Mouse (Mus musculus) heart, adult 8-10 months (tissue): ENCODE data around the gene Vegfb. TPM values are rescaled to one million over a fixed set of nuclear protein-coding genes. Genes with fewer than 3 reads are reported as not detected.

ENCODE experiments used
- DNase-seq: peaks from one replicate; pipeline ENCODE4 v3.0.0; 2022; ENCODE audit warnings: low spot score
- total RNA-seq, 4 experiments: library from RNA; stranded (reverse); gene quantifications; 2 replicates each; pipeline ENCODE4 v1.2.4; 2022

Gene Vegfb
- 100 to 1,000 TPM; 488 to 525 (median 495) TPM for total RNA-seq

DNA sequence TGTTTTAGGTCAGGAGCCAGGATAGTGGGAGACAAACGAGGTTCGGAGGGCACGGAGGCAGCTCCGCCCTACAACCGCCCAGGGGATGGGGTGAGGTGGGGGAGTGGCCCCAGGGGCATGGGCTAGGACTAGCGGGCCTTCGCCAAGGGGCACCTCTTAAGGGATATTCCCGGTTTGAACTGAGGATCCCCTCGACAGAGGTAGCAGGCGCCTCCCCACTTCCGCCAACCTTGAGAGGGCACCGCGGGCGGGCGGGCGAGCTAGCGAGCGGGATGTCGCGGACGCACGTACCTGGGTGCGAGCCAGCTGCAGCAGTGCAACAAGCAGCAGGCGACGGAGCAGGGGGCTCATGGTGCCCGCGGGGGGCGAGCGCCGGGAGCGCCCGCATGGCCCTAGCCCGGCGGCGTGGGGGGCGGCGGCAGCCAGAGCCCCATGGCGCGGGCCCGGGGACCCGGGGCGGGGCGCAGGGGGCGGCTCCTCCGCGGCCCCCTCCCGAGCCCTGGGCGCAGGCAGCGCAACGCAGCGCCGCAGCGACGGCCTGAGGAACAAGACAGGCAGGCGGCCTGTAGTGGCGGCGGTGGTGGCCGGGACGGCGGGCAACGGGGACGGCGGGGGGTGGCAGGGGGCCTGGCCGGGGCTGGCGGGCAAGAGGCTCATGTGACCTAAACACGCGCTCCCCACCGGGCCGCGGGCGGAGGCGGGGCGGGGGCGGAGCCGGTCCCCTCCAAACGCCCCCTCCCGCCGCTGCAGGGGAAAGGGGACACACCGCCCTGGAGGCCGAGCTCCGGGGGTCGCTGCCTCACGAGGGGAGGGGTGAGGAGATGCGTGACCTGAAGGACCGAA, at the start of gene Vegfb:
Vegfb (minus strand) TSS at position 591 of the 843 bp plus-strand sequence.
- DNase-seq, result no peak

DNA sequence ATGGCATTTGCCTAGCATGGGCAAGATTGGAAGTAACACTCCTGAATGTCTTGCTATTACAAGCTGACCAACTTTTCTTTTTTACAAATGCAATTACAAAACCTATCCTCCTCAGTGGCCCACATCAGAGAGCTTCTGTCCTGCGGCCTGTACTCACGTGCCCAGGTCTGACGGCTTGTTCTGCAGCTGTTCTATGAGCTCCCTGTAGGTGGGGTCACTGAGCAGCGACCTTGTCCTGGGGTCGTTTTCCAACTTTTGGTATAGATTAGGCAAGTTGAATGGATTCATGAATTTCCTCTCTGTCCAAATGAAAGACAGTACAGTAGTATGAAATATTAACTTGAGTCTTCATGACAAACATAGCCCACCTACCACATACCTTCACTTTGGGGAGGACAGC, 46.6 kb upstream of the Vegfb start:
- no peak for DNase-seq

DNA sequence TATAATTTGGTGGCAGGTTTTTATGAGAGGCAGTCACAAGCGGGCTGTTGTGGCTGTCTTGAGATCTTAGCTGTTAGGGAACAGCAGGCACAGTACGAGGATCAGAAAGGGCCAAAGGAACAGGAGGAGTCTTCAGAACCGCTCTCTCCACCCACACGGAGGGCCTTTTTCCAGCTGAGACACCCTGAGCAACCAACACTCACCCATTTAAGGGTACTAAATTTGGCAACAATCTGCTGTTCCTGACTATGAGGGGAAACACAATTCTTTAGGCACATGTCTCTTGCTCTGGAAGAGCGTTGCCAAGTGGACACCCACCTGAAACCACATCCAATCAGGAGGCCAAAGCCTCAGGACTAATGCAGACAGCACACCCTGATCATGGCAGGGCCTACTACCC, 42.1 kb upstream of the Vegfb start:
- no peak for DNase-seq

DNA sequence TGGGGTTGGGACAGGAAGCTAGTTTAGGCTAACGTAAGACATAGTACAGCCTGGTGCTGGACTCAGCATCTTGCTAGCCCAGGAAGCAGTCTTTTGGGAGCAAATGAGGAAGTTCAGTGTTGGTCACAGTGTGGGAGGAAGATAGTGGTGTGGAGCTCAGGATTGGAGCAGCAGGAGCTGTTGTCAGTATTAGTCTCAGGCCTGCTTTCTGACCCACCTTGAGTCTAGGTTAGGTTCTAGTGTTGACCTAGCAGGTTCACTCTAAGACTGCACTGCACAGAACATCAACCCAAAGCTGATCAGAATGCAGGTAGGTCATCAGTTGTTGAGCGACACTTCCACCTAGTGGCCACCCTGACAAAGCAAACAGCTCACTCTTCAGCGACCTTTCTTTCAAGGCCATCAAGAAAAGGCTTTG, 32.8 kb upstream of the Vegfb start:
- DNase-seq, result peak; percentile 58

DNA sequence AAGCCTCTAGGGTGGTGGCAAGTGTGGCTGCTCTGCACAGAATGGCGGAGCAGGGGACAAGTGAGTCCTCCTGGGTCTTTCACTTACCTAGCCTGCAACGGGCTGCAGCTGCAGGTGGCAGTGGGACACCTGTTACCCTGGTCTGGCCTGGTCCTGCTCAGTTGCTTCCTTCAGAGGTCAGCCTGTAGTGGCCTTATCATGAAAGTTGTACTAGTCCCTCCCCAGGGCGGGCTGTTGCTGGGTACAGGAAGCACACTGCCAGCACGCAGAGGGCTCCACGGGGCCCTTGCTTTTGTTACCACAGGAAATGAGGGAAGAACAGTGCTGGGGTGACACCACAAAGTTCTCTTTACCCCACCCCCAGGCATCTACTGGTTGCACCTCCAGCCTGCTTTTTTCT, 31.7 kb upstream of the Vegfb start, which contains the start of gene Fermt3:
Fermt3 (minus strand) TSS at position 279 of the 400 bp plus-strand sequence.
- DNase-seq, result peak; percentile 54

DNA sequence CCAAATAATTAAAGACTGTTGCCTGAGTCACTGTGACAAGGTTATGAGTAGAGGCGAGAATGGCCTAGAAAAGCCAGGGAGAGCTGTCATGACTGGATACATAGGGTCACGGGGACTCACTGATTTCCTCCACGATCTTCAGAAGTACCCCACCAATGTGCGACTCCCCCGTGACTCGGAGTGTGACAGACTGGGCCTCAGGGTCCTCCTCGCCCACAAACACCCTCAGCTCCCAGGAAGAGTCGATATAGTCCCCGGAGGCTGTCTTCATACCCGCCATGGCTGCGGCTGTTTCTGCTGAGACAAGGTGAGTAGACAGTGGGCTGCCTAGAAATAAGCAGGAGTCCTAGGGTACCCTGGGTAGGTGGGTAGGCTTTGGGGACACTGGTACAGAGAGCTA, 31.1 kb upstream of the Vegfb start:
- no peak for DNase-seq

DNA sequence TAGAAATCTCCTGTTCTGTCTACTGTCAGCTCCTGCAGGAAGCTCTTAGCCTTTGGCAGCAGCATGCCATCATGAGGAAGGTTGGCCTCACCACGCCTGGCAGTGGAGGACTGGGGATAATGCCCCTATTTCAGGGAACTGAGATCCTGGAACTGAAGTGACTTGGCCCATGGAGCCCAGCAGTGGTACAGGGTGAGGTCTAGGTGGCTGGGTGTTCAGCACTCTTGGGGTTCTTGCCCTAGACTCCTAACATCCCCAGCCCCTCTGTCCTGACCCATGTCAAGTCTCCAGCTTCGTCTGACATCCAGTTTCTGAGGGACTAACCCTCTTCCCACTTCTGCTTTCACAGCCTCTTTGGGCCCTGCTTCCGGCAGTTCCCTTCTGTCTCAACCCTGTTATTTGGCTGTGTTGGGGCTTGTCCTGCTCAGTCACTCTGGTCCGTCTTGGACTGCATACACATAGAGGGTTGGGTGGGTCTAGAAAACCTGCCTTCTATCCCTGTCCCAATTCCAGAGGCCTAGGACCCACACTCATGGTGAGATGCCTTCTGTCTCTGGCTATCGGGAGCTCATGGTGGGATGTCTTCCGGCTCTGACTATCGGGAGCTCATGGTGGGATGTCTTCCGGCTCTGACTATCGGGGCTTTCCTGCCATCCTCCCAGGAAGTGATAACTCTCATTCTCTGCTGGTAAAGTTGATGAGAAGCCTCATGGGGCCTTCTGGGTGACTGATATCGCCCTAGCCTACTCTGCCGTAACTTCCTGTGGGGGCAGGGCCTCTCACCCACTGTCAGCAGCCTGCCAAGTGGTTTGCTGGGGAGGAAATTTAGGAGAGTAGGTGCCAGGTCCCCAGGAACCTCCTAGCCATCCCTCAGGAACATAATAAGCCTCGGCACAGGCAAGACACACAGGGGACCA, 30.3 kb upstream of the Vegfb start:
- no peak for DNase-seq

DNA sequence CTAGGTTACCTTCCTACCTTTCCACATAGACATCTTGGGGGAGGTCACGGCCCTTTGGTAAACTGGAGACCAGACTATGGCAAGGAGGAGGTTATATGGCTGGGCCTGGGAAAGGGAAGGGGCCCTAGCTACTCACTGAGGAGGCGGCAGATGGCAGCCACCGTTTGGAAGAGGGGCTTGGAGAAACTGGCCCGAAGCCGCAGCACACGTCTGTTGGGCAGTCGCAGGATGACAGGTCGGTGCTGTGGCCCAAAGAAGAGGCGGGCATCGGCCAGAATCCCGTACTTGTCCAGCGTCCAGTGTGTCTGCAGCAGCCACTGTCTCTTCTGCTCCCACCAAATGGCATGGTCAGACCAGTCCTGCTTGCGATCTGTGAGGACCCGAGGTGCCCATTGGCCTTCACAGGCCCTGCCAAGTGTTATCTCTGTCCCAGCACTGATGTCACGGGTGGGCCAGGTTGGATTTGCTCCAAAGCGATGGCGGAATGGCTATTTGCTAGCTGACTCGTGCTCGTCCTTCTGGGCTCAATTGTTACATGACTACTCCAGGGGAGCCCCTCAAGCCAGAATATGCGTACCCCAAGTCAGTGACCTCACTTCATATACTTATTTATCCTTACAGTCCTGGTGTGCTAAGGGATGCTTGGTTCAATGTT, 27.2 kb upstream of the Vegfb start:
- no peak for DNase-seq

DNA sequence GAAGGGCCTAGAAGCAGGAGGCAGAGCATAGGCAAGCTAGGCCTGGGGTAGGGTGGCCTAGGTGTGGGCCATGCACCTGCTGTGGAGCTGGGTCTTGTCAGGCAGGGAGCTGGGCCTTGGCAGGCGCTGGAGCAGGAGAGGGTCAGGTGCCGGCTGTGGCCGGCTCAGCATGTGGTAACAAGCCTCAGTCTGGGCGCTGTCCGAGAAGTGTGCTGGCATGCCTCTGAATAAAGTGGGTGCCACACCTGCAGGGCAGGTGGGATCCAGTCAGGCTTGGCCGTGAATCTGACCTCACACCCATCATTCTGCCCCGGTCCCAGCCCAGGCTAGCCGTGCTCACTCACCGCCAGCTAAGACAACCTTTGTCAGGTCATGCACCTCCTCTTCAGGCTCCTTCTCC, 26.5 kb upstream of the Vegfb start:
- no peak for DNase-seq

DNA sequence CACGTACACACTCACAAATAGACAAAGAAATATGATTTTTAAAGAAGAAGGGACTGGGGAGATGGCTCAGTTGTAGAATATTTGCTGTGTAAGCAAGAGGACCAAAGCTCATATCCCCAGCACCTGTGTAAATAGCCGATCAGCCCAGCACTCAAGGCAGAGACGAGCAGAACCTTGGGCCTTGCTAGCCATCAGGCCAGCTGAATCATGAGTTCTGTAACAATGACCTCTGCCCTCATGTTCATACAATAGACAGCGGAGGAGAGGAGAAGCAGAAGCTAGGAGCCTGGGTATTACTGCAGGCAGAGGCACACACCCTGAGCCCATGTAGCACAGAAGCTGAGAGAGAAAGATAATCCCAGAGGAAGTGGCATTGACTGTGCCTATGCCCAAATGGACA, 25.0 kb upstream of the Vegfb start:
- DNase-seq, result no peak

DNA sequence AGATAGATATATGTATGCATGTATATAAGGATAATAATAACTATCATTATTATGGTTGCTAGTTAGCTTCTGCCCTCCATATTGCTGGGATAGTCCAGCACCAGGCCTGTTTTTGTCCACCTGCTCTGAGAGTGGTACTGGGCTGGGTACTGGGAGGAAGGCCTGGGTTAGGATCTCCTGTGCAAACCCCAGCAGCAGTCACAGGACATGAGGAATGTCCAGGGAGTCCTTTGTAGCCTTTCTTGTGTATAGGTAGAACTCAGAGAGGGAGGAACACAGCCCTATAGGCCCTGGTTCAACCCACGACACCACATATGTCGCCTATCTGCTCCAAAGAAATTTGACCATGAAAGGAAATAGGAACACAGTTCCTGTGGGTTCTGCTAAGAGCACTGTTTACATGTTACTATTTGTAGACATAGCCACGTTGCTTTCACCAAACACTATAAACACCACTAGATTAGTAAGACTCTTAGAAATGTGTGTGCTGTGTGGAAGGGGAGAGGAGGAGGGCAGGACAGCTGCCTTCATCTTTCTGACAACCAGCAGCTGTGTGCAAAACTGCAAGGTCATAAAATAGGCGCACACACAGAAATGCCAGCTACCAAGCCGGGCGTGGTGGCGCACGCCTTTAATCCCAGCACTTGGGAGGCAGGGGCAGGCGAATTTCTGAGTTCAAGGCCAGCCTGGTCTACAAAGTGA, 19.6 kb upstream of the Vegfb start:
- no peak for DNase-seq

DNA sequence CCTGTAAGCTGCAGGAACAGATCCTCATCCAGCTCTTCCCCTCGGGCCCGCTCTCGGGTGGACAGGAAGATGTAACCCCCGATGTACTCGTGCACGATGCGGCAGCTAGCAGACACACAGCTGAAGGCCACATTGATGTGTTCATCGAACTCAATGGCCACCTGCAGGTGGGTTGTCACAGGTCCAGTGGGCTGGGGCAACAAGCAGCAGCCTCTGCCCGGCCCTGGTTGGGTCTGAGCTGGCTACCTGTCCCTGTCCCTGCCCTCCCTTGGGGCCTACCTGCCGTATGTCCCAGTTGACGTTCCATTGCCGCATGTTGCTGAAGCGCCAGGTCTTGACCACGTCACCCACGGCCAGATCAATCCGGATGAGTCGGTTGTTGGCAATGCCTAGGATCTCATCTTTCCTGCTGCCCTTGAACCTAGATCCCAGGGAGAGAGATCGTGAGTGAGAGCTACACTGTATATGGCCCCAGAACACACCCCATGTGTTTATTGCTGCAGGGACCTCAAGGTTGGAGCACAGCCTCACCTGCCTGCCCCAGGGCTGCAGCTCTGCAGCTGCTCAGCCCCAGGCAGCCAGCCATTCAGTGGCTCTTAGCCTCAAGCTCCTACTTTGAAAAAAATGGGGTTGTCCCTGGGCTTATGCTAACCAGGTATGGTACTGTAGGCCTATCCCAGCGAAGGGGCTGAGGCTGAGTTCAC, 12.1 kb upstream of the Vegfb start:
- DNase-seq, result no peak

DNA sequence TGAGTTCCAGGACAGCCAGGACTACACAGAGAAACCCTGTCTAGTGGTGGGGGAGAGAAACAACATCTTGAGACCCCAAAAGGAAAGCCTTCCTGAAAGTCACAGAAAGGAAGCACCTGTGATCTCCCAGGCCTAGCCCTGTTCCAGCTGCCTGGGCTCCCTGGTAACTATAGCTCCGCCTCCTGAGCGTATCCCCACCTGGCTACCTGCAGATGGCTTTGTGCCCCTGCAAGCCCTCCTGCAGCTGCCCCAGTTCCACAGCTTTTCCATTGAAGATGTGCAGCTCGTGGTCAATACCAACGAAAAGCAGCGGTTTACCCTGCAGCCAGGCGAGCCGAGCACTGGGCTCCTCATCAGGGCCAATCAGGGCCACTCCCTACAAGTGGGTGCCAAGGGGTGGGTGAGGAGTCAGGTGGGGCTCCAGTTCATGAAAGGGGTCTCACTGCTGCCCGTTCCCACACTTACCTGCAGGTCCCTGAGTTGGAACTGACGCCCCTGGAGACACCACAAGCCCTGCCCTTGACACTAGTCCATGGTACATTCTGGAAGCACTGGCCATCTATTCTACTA, 10.4 kb upstream of the Vegfb start:
- DNase-seq, result no peak

DNA sequence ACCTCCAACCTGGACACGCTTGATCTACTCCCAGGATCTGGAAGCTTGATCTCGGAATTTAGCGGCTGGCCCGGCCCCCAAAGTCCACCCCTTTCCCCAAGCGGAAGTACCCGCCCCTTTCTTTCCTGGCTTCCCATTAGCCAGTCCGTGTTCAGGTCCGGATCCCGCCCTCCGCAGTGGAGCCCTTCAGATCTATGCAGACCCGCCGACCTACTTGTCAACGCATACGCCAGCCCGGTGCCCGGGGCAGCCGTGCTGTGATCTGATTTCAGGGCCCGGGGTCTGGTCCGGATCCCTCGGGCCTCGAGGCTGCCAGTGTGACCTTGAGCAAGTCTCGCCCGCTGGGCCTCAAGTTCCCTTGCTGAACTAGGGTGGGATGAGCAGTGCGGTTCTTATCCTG, 8.6 kb upstream of the Vegfb start, which contains the start of the genes Nudt22 and Trpt1:
Nudt22 (minus strand) TSS at position 112 of the 400 bp plus-strand sequence.
Trpt1 (plus strand) TSS at position 126 of the 400 bp plus-strand sequence.
- DNase-seq, result peak; percentile 93

DNA sequence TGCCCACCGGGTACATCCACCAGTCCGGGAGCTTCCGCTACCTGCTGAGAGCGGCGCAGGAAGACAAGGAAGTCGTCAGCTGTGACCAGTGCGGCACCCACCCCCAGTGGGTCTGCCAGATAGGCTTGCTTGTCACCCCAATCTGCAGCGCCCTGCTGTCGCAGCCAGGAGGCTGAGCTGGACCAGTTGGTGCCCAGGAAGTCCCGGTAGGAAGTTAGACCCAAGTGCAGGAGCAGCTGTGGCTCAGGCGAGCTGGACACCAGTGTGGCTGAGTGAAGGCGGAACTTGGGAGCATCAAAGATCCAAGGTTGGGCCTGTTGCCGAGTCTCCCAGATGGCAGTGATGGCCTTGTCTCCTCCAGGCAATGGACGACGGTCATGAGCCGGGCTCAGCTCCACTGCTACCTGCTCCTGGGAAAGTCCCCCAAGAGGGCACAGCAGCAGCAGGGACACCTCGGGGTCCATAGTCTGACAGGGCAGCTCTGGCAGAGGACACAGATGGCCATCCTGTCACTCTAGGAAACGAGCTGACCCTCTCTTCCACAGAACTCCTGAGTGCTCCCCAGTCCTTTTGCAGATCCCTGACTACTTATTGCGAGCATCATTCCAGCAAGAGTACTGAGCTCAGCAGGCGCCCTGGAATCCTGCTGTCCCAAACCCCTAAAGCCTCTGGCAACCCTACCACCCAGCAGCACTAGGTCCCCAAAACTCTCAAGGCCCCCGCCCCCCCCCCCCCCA, 8.0 kb upstream of the Vegfb start:
- no peak for DNase-seq

DNA sequence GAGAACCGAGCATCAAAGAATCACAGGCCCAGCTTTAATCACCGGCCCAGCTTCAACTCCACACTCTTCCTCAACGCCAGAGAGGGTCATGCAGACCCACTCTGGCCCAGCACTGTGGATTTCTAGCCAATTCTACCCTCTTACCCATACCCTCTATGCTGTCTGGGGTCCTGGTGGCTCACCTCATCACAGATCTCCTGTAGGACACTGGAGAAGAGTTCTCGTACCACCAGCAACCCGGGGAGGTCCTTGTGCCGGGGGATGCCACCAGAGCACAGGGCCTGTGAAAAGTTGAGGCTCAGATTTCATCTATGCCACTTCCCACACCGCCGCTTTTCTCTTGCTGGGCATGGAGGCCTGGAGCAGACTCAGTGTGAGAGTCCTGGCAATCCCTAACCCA, 7.0 kb upstream of the Vegfb start:
- DNase-seq, result no peak

DNA sequence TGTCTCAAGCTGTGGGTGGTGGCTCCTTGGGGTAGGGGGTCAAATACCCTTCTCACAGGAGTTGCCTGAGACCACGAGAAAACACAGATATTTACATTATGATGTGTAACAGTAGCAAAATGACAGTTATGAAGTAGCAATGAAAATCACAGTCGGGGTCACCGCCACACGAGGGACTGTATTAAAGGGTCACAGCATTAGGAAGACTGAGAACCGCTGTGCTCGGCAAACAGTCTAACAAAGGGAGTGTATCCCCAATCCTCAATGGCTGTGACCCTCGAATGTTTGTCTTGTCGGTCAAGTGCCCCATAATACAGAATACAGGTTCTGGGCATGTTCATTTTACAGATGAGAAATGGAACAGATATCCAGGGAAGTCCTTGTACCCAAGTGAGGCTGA, 6.6 kb upstream of the Vegfb start:
- no peak for DNase-seq

DNA sequence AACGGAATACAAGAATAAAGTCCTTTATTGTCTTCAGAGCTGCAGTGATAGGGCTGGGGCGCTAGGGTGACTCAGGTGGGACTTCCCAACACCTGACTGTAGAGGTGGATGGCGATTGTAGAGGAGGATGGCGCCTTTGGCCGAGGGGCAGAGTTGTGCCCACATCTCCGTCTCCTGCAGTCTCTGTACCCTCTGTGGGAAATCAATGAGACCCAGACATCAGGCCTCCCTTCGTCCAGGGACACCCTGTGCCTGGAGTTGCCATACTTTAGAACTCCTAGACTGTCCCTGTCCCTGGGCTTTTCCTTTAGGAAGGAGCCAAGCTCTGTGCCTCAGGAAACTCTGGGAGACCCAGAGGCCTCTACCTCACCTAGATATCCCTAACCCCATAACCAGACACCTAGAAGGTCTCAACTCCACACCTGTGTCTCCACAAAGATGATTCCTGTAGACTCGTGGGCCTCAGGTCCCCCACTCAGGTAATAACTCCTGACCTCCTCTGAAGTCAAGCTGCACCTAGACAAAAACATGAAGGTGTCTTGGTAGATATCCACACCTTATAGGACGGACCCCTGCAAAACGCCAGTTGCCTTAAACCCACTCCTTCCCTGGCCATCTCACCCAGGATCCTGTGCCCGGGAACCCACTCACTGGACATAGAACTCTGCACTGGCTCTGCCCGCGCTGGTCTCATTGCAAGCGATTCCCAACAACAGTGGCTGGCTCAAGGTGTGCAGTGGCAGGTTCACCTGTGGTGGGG, 5.7 kb upstream of the Vegfb start:
- DNase-seq, result no peak
